Mouse (Mus musculus): Measurements from ENCODE around the gene Vstm2b.

The Vstm2b gene

DNA sequence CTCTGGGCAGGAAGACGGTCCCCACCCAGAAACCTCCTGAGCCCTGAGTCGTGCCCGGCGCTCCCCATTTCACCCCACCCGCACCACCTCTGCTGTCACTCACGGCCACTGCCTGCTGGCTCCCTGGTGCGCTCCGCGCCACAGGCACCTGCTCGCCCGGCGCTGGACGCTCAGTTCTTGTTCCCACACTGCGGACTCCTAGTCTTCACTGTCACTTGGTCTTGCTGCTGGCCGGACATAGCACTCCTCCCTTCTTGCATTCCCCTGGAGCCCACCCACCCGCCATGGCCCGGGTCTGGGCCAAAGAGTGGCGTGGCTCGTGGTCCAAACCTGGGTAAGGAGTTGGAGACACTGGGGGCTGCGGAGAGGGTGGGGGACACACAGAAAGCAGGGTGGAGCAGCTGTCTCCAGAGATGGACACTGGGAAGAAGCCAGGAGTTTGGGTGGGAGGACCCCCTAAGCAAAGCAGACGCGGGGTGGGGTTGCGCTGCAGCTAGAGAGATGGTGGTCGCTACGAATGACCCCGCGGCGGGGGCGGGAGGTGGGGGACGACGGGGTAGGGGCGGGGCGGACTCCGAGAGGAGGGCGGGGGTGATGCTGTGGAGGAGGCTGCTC, at the start of gene Vstm2b:
Gene Vstm2b, plus strand, starts transcription at position 233 of the 615 bp plus-strand sequence.
- ATAC-seq (ENCODE audit: insufficient number of reproducible peaks, low FRiP score, low TSS enrichment): no peak

DNA sequence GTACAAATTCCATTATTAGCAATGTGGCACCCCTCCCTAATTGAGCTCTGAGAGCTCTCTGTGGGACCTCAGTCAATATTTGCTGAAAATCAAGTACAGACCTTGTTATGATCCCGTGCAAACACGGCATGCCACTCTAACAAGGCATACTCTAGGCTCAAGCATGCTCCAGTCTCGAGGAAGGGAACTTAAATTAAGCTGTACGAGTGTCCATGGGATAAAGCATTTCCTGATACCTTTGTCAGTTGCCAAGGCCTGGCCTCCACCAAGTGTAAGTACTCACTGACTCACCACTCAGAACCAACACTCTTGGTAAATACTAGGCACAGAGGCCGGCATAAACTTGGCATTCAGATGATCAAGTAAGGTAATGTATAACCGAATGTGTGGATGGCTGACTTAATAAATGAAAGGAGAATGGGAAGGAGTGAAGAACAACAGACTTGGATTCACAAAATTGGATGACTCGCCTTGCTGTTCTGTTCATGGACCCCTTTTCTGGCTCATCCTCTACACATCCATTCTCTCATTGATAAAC, 42.0 kb upstream of the Vstm2b start:
- no peak for ATAC-seq (ENCODE audit: insufficient number of reproducible peaks, low FRiP score, low TSS enrichment)

DNA sequence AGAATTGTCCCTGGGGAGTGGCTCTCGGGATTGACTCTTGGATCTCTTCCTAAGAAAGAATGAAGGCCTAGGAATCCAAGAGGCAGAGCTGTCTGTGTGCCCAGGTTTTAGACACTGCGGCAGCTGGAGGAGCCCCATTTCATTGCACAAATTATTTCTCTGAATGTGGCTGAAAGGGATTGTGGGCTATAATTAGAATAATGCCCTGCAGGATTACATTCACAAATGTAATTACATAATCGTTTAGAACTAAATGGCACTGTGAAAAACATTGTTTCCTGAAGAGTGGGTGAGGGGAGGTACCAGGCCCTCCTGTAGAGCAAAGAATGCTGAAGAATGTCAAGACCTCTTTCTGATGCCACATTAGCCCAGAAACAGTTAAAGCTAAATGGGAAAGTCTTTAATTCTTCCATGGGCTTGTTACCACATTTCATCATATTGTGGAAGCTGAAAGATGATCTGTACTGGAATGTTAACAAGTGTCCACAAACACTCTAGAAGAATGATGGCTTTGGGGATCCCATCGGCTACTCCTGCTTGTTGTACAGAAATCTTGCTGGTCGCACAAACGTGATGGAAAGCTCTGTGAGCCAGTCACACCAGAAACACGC, 24.6 kb upstream of the Vstm2b start:
- ATAC-seq (ENCODE audit: insufficient number of reproducible peaks, low FRiP score, low TSS enrichment): no peak

DNA sequence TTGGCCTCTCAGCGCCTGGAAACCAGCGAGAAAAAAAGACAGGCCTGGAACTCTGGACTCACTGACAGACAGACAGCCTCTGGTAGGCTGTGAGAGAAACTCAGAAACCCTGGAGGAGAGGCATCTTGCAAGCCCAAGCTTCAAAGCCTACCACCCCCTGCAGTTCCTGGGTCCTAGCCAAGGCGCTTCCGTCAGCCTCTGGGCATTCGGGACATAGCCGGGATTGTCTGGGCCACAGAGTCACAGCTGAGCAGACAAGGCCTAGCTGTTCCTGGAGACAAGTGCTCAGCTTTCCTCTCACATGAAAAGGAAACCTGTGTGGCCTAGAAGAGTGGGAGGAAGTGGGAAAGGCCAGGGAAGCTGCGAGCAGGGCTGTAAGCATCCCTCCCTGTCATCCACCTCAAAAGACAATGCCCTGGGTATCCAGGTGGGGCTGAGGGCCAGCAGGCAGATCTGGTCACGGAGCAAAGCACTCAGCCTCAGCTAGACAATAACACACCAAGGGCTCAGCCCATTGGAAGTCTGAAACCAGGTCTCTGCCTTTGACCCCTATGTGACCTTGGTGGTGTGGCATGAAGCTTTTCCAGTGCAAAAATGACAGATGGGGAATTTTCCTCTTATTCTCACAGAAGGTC, 13.2 kb upstream of the Vstm2b start:
- ATAC-seq (ENCODE audit: insufficient number of reproducible peaks, low FRiP score, low TSS enrichment): peak; percentile 52; the same call in 1 of the 2 replicates

DNA sequence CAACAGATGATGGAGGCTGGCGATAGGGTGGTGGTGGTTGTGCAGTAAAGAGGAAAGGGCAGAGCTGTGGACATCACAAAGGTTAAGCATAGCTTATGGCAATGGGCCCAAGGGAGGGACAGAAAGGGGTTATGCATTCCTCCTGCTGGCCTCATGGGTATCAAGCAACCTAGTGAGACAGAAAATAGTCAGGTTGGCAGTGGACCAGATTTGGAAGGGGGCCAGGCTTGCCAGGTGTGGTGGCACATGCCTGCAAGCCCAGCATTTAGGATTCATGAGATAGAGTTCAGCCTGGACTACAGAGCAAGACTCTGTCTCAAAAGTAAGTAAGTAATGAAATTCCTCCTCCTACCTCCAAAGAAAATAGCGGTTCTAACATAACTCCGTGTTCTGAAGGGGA, 9.8 kb upstream of the Vstm2b start:
- ATAC-seq (ENCODE audit: insufficient number of reproducible peaks, low FRiP score, low TSS enrichment): no peak

DNA sequence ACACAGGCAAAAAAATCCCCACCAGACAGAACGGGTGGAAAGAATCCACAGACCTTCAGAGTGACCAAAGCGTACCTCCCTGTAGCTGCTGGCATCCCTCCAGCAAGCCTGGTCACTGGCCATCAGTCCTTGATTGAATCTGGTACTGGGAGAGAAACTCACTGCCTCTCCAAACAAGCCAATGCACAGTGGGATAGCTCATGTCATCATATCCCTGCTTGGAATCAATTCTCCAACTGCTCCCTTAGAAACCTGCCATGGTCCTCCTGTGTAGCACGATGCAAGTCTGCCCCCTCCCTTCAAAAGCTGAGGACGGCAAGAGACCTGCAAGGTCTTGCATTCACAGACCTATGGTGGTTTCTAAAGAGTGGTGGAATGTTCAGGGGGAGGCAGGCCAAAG, 1.2 kb upstream of the Vstm2b start:
- no peak for ATAC-seq (ENCODE audit: insufficient number of reproducible peaks, low FRiP score, low TSS enrichment)

DNA sequence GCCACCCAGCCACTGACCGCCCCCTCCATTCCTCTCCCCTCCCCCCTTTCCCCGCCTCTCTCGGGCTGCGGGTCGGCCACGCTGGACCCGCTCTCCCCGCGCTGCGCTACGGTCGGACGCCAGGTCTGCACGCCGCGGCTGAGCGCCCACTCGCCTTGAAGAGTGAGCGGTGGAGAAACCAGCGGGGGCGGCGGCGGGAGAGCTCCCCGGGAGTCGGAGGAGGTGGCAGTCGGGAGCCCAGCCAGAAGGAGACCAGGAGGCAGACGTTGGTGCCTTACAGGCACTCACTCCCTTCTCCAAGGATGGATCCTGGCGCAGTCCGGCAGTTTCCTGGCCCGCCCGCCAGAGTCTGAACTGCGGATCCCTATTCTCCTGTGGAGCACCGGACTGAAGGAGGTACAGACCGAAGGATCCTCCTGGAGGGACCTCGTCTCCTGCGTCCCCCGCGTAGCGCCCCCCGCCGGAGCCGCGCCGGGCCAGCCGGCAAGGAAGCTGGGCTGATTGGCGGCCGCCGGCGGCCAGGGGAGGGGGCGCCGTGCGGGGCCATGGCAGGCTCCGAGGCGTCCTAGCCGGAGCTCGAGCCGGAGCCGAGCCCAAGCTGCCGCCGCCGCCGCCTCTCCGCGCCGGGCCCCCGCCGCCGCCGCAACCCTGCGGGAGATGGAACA, 715 bp downstream of the Vstm2b start:
- no peak for ATAC-seq (ENCODE audit: insufficient number of reproducible peaks, low FRiP score, low TSS enrichment)

DNA sequence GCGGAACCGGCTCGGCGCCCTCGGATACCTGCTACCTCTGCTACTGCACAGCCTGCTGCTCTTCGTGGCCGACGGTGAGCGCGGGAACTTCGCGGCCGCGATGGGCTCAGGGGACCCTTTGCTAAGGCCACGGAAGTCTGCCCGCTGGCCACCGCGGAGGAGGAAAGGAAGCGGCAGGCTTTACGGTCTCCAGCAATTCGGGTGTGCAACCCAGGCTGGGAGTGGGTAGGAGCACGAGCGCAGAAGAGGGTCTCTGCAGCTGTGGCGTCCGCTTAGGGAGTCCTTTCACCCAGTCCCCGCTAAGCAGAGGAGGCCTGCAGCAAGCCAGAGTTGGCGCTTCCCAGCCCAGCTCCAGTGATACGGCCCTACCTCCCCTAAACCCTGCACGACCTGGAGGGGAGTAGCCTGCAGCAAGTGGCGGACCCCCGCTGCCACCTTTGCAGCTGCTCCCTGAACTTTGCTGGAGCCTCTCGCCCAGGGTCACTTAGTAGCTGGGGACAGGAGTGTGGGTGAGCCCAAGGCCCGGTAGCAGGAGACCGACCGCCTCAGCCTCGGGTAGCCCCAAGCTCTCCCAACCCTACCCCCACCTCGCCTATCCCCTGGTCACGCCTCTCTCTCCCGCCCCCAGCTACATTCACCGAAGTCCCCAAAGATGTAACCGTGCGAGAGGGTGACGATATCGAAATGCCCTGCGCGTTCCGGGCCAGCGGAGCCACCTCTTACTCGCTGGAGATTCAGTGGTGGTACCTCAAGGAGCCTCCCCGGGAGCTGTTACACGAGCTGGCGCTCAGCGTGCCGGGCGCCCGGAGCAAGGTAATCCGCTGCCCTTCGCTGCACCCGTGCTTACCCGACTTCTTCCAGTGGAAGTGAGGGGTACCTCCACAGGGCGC, 1.5 kb downstream of the Vstm2b start:
- ATAC-seq (ENCODE audit: insufficient number of reproducible peaks, low FRiP score, low TSS enrichment): no peak

DNA sequence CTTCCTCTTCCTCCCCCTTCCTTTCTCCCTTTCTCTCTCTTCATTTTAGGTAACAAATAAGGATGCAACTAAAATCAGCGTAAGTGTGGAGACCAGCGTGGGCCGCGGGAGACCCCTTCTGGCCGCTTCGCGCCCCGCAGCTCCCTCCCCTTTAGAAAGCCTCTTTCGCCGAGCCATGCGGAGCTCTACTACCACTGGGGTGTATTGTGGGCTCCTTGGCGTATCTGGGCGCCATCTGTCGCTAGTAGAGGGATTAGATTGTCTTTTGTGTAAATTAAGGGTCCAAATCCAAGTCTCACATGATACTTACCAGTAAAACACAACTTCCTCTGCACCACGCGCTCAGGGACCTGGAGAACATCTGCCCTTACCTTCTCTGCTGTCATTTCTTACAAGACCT, 3.1 kb downstream of the Vstm2b start:
- no peak for ATAC-seq (ENCODE audit: insufficient number of reproducible peaks, low FRiP score, low TSS enrichment)

DNA sequence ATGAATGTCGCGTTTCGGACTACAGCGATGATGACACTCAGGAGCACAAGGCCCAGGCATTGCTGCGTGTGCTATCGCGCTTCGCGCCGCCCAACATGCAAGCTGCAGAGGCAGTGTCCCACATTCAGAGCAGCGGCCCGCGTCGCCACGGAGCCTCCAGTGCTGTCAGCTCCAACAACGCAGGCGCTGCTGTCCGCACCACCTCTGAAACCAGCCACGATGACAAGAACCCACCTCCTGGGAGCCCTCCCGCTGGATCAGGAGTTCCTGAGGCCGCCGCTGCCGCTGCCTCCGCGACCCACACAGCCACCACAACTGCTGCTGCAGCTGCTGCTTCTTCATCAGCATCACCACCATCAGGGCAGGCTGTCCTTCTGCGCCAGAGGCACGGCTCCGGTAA, 4.4 kb downstream of the Vstm2b start:
- ATAC-seq (ENCODE audit: insufficient number of reproducible peaks, low FRiP score, low TSS enrichment): no peak

DNA sequence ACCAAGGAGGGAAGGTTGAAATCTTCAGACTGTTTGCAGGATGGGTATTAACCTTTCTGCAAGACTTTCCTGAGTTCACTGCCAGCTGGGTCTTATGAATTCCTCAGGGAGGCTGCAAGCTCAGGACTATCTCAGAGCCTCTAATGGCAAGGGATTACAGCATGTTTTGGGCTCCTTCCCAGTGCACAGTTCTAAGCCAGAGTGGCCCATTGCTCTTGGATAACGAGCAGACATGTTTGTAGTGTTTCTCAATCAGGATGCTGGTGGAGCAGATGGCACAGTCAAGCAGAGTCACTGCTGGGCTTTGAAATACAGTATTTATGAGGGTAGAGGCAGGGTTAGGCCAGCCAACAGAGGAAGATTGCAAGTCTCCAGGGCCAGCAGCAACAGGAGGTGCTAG, 8.4 kb downstream of the Vstm2b start:
- no peak for ATAC-seq (ENCODE audit: insufficient number of reproducible peaks, low FRiP score, low TSS enrichment)

DNA sequence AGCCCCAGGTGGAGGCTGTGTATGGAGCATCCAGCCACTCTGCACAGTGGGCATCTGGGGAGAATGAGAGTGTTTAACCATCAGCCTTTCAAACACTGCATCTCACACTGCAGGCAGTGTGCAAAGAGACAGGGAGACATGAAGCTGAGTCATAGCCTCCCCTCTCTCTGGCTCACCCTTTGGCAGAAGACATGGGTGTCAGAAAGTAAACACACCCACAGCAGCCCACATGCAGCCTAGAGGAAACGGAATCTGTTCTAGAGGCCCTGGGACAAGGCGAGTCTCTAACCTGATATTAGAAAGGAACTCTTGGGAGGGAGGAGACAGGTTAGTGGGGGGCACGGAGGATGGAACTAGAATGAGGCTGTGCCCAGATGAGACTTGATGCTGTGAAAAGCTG, 18.6 kb downstream of the Vstm2b start:
- ATAC-seq (ENCODE audit: insufficient number of reproducible peaks, low FRiP score, low TSS enrichment): no peak

DNA sequence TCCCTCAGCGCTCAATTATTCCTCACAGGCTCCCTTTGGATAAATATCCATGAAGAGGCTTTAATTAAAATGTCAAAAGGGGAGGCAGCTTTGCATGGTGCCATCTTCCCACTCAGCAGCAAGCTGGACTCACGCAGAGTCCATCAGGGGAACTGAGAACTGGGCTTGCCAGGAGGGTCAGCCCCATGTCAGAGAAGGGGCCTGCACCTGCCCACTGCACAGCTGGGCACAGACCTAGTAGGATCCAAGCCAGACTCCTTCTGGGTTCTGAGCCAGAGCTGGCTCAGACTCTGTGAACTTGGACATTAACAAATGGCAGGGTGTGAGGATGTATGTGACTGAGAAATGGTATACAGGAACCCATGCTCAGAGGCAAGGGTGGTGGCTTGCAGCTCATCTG, 22.0 kb downstream of the Vstm2b start:
- no peak for ATAC-seq (ENCODE audit: insufficient number of reproducible peaks, low FRiP score, low TSS enrichment)

DNA sequence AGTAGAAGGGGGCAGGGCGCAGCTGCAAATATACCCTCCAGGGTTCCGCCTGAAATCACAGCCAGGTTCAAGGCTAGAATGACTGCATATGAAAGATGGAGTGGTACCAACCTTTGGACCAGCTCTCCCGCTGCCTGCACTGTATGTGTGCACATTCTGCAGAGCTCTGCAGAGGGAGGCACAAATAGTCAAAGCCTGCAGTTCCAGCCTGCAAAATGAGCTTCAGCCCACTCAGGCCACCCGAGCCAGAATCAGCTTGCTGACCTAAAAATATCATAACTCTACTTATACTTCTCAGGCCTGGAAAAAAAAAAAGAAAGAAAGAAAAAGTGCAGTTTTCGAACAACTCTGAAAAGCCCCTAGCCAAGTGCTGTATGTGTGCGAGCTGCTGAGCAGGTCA, 23.2 kb downstream of the Vstm2b start:
- ATAC-seq (ENCODE audit: insufficient number of reproducible peaks, low FRiP score, low TSS enrichment): no peak

DNA sequence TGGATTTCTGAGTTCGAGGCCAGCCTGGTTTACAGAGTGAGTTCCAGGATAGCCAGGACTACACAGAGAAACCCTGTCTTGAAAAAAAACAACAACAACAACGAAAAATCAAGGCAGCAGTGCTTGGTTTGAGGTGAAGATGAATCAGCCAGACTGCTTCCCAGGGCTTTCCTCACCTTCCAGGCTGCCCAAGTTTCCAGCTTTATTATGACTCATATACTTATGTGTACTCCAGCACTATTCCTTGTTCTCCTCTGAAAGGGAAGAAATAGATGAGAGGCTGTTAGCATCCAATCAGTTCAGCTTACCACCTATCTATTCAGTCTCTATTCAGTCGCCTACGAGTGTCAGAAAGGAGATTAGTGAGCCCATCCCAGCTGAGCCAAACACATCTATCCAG, 24.7 kb downstream of the Vstm2b start:
- no peak for ATAC-seq (ENCODE audit: insufficient number of reproducible peaks, low FRiP score, low TSS enrichment)

DNA sequence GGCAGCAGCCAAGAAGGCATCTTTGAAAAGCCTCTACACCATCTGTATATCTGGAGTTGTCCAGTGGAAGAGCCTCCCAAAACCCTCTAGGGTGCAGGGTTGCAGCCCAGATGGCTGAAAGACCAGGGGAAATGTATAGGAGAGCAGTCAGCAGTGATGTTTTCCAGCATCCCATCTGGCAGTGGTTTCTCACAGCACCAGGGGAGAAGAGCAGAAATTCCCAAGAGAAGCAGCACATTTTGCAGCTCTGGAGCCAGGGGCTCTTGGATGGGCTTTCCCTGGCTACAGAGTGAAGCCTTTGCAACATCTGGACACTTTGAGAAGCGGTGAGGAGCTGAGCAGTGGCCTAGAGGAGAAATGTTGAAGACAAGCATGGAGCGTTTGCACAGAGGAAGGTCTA, 30.3 kb downstream of the Vstm2b start:
- ATAC-seq (ENCODE audit: insufficient number of reproducible peaks, low FRiP score, low TSS enrichment): no peak

DNA sequence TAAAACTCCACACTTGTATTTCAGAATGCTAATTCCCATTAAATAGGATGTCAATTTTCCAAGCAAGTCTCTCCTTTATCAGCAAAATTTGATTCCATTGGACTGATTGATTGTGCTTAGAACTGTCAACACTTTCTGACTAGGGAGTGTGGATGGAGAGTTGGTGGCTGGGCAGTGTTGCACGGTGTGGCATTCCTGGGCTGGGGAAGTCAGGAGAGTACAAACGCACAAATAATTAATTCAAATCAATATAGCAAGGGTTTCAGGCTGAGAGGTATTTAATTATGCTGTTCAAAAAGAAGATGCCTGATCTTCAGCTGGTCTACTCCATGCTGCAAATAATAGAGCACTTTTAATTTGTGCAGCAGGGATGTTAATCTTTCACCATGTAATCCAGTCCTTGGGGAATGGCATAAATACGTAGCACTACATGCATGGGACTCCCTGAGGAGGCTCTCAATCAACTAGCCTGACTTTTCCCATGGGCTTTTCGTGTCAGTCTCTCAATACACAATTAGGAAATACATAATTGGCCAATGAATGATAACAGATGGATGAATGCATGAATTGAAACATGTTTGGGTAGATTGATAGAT, 38.6 kb downstream of the Vstm2b start:
- ATAC-seq (ENCODE audit: insufficient number of reproducible peaks, low FRiP score, low TSS enrichment): no peak

DNA sequence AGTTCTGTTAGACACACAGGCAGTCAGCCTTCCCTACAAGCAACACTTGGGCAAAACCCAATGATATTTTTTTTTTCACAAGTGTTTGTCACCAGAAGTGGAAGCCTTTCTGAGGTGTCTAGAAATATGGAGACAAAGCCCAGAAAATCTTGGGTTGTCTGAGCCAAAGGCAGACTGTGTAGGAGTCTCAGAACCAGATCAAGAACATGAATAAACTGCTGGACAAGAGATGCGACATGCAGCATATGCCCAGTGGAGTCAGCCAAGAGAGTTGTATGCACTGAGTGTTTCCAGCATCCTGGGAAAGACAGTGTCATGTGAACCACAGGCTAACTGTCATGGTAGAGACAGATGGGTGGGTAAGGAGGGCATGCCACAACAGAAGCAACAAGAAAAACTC, 41.2 kb downstream of the Vstm2b start:
- ATAC-seq (ENCODE audit: insufficient number of reproducible peaks, low FRiP score, low TSS enrichment): no peak

DNA sequence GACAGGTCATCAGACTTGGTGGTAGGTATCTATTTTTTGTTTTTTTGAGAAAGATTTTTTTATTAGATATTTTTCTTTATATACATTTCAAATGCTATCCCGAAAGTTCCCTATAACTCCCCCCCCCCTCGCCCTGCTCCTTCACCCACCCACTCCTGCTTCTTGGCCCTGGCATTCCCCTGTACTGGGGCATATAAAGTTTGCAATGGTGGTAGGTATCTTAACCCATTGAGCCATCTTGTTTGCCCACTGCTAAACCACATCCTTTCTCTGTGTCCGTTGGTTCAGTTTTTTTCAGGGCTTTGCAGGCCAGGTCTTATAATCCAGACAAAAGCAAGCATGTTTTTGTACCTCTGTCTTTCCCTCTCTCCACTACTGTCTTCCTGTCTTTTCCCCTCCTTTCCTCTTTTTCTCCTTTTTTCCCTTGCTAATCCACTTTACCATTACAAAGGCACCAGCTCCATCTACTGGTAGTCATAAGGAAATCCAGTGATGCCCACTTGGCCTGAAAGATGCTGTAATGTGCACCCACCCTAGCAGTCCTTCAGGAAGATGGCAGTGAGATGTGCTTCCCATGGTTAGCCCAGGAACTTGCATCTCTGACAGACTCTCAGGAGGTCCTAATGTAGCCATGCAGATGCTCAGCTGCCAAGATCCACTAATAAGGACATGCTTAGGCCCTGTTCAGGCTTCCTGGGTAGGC, 44.3 kb downstream of the Vstm2b start:
- ATAC-seq (ENCODE audit: insufficient number of reproducible peaks, low FRiP score, low TSS enrichment): no peak

Data from cerebellum, adult (tissue).